Mouse (Mus musculus): ENCODE measurements at regions not wholly inside any gene's neighbourhood (a gene's known extent, or its start where the extent isn't known, plus 50 kb on each side); places are given as distances from the start of the nearest gene placed in this dataset.
A peak's percentile ranks its signal among the peaks of the same experiment; 100 is the strongest.

- DNase-seq (ENCODE audit: low read depth, low spot score): no peak
Measured at GRCm38 (mm10) chr3:33902431-33902830, 58.3 kb upstream of the Ccdc39 start.

GRCm38 (mm10) chr3:33903326-33903725 lies 59.2 kb upstream of the Ccdc39 start:
- no peak for DNase-seq (ENCODE audit: low read depth, low spot score)

GRCm38 (mm10) chr3:33903816-33904215 lies 59.7 kb upstream of the Ccdc39 start:
- DNase-seq (ENCODE audit: low read depth, low spot score): no peak

- peak; percentile 71 for DNase-seq (ENCODE audit: low read depth, low spot score)
Measured at GRCm38 (mm10) chr3:33904854-33905678, 61.0 kb upstream of the Ccdc39 start.

- DNase-seq (ENCODE audit: low read depth, low spot score): no peak
Measured at GRCm38 (mm10) chr3:33905679-33906007, 61.5 kb upstream of the Ccdc39 start.

- DNase-seq (ENCODE audit: low read depth, low spot score): no peak
Measured at GRCm38 (mm10) chr3:33907061-33907460, 63.0 kb upstream of the Ccdc39 start.

GRCm38 (mm10) chr3:33911559-33911958 lies 67.4 kb upstream of the Ccdc39 start:
- no peak for DNase-seq (ENCODE audit: low read depth, low spot score)

GRCm38 (mm10) chr3:33913470-33913869 lies 69.4 kb upstream of the Ccdc39 start:
- no peak for DNase-seq (ENCODE audit: low read depth, low spot score)

GRCm38 (mm10) chr3:33914386-33914785 lies 70.3 kb upstream of the Ccdc39 start:
- peak; percentile 8 for DNase-seq (ENCODE audit: low read depth, low spot score)

GRCm38 (mm10) chr3:33915777-33916176 lies 71.7 kb upstream of the Ccdc39 start:
- DNase-seq (ENCODE audit: low read depth, low spot score): no peak

GRCm38 (mm10) chr3:33916318-33916717 lies 72.2 kb upstream of the Ccdc39 start:
- no peak for DNase-seq (ENCODE audit: low read depth, low spot score)

GRCm38 (mm10) chr3:33916818-33917217 lies 72.7 kb upstream of the Ccdc39 start:
- no peak for DNase-seq (ENCODE audit: low read depth, low spot score)

GRCm38 (mm10) chr3:33918785-33919184 lies 74.7 kb upstream of the Ccdc39 start:
- DNase-seq (ENCODE audit: low read depth, low spot score): peak; percentile 81

- no peak for DNase-seq (ENCODE audit: low read depth, low spot score)
Measured at GRCm38 (mm10) chr3:33925072-33925471, 81.0 kb upstream of the Ccdc39 start.

- no peak for DNase-seq (ENCODE audit: low read depth, low spot score)
Measured at GRCm38 (mm10) chr3:33955064-33955463, 64.7 kb upstream of the Fxr1 start.

- DNase-seq (ENCODE audit: low read depth, low spot score): peak; percentile 67
Measured at GRCm38 (mm10) chr3:33955854-33956624, 63.7 kb upstream of the Fxr1 start.

- no peak for DNase-seq (ENCODE audit: low read depth, low spot score)
Measured at GRCm38 (mm10) chr3:33956625-33957023, 63.1 kb upstream of the Fxr1 start.

- DNase-seq (ENCODE audit: low read depth, low spot score): no peak
Measured at GRCm38 (mm10) chr3:33957676-33958075, 62.1 kb upstream of the Fxr1 start.

- no peak for DNase-seq (ENCODE audit: low read depth, low spot score)
Measured at GRCm38 (mm10) chr3:33958216-33958615, 61.5 kb upstream of the Fxr1 start.

GRCm38 (mm10) chr3:33960211-33960610 lies 59.5 kb upstream of the Fxr1 start:
- no peak for DNase-seq (ENCODE audit: low read depth, low spot score)

- no peak for DNase-seq (ENCODE audit: low read depth, low spot score)
Measured at GRCm38 (mm10) chr3:33962938-33963337, 56.8 kb upstream of the Fxr1 start.

- no peak for DNase-seq (ENCODE audit: low read depth, low spot score)
Measured at GRCm38 (mm10) chr3:33967184-33967583, 52.6 kb upstream of the Fxr1 start.
